13 mouse cellular contexts compared by ENCODE assay signal in genomic region chr7:80188579-80189125, GRCm38 (mm10). TPM values are rescaled to one million over a fixed set of nuclear protein-coding genes. Genes with fewer than 3 reads are reported as not detected.
DNase-seq lines count a peak whose midpoint lies in the region; ATAC-seq and TF ChIP-seq lines count a peak whose summit lies in the region.
"Had no signal": no experiment of that assay in that cellular context is flagged by ENCODE, and none has a peak within 500 bp of the region (broad histone marks: within the 10 kb centered on the region; RNA-seq: fewer than 3 reads in every experiment).

No protein-coding gene starts in this region.

- no peak for TF ChIP-seq POLR2A in myocyte (IDR thresholded peaks at IDR 0.05; ENCODE audit: insufficient read length, low read depth)

- peak overlapping the region; percentile 36; the same call in 1 of the 2 replicates for H3K27ac ChIP-seq in intestine, embryonic 14.5 days (ENCODE audit: low read depth)
- no peak overlapping the region for H3K27ac ChIP-seq in intestine, postnatal 0 days (ENCODE audit: low read depth, low read length)
- peak overlapping the region; percentile 48 for H3K27ac ChIP-seq in hindbrain, embryonic 12.5 days

- H3K4me3 ChIP-seq in intestine, embryonic 14.5 days (ENCODE audit: low read depth, low read length), result no peak overlapping the region
- no peak overlapping the region for H3K4me3 ChIP-seq in intestine, postnatal 0 days (ENCODE audit: low read depth, low read length)
- H3K4me3 ChIP-seq in hindbrain, embryonic 12.5 days, result no peak overlapping the region
- no peak overlapping the region for H3K4me3 ChIP-seq in myocyte

- ATAC-seq in intestine, embryonic 14.5 days (replicated peaks; ENCODE audit: low FRiP score, low TSS enrichment, low read depth), result no peak
- ATAC-seq in intestine, postnatal 0 days, result no peak
- ATAC-seq in hindbrain, embryonic 12.5 days (ENCODE audit: low FRiP score), result no peak
- ATAC-seq: activated CD4-positive, CD25-positive, alpha-beta regulatory T cell, adult 4 months had no signal

- H3K27me3 ChIP-seq in intestine, embryonic 14.5 days (replicated peaks; ENCODE audit: control insufficient read depth, insufficient read depth, low read length), result no peaks in the 10 kb centered on the region
- no peaks in the 10 kb centered on the region for H3K27me3 ChIP-seq in intestine, postnatal 0 days (replicated peaks; ENCODE audit: control insufficient read depth, insufficient read depth, low read length)
- no peaks in the 10 kb centered on the region for H3K27me3 ChIP-seq in hindbrain, embryonic 12.5 days
- H3K27me3 ChIP-seq in myocyte (ENCODE audit: control insufficient read depth, insufficient read depth, insufficient read length), result no peaks in the 10 kb centered on the region

- no peaks in the 10 kb centered on the region for H3K36me3 ChIP-seq in intestine, embryonic 14.5 days (ENCODE audit: control insufficient read depth, insufficient read depth, low read length)
- no peaks in the 10 kb centered on the region for H3K36me3 ChIP-seq in intestine, postnatal 0 days (ENCODE audit: control insufficient read depth, insufficient read depth)
- H3K36me3 ChIP-seq in hindbrain, embryonic 12.5 days, result no peaks in the 10 kb centered on the region
- H3K36me3 ChIP-seq in myocyte (ENCODE audit: control insufficient read depth, insufficient read depth), result no peaks in the 10 kb centered on the region

- TF ChIP-seq CTCF in intestine, postnatal 0 days (IDR thresholded peaks at IDR 0.05; ENCODE audit: low read depth), result no peak

- no peak overlapping the region for H3K9ac ChIP-seq in intestine, embryonic 14.5 days (ENCODE audit: low read length)
- no peak overlapping the region for H3K9ac ChIP-seq in intestine, postnatal 0 days (ENCODE audit: low read depth, low read length)
- H3K9ac ChIP-seq in hindbrain, embryonic 12.5 days, result 0 out of 2 replicates have a peak overlapping the region, but pooled peaks have one; percentile 36

- peaks cover 46% of the 10 kb centered on the region for H3K79me2 ChIP-seq in myocyte (ENCODE audit: control insufficient read depth, insufficient read depth)

- H3K9me3 ChIP-seq in intestine, embryonic 14.5 days (ENCODE audit: control insufficient read depth, low read length), result no peaks in the 10 kb centered on the region
- H3K9me3 ChIP-seq in intestine, postnatal 0 days (ENCODE audit: control insufficient read depth), result no peaks in the 10 kb centered on the region
- H3K9me3 ChIP-seq in hindbrain, embryonic 12.5 days (replicated peaks), result no peaks in the 10 kb centered on the region

- no peak for DNase-seq in intestine, embryonic 14.5 days (ENCODE audit: low spot score)
- DNase-seq in ZHBTc4 (ENCODE audit: low read depth, low spot score), result peak; percentile 95
- no peak for DNase-seq in testis, postnatal 14 days (ENCODE audit: low spot score)
- no peak for DNase-seq in frontal cortex, postnatal 36 days (ENCODE audit: low spot score in 2 of 2)
- DNase-seq in cerebellum, postnatal 25 days, result no peak
- DNase-seq: B cell, adult 2 months; cerebellum, adult 11-12 months; lung, postnatal 36 days; thymus, adult 18-20 months had no signal

- WGBS in intestine, embryonic 14.5 days, result 88% methylated on average over 2 of the region's 2 CpGs
- WGBS in intestine, postnatal 0 days, result 82% methylated on average over 2 of the region's 2 CpGs
- WGBS in hindbrain, embryonic 12.5 days, result 66% methylated on average over 2 of the region's 2 CpGs

- H3ac ChIP-seq in myocyte (ENCODE audit: control insufficient read depth, insufficient read length), result no peak overlapping the region

- no peak overlapping the region for H3K4me2 ChIP-seq in intestine, embryonic 14.5 days (ENCODE audit: low read length)
- H3K4me2 ChIP-seq in intestine, postnatal 0 days (replicated peaks; ENCODE audit: low read depth), result no peak overlapping the region
- H3K4me2 ChIP-seq in hindbrain, embryonic 12.5 days (replicated peaks), result no peak overlapping the region
- peak overlapping the region; percentile 98 for H3K4me2 ChIP-seq in myocyte (ENCODE audit: low read depth)

- H3K4me1 ChIP-seq in intestine, embryonic 14.5 days (replicated peaks; ENCODE audit: control insufficient read depth, insufficient read depth, low read length), result peaks cover 46% of the 10 kb centered on the region
- H3K4me1 ChIP-seq in intestine, postnatal 0 days (replicated peaks; ENCODE audit: control insufficient read depth, insufficient read depth, low read length), result peaks cover 29% of the 10 kb centered on the region
- H3K4me1 ChIP-seq in hindbrain, embryonic 12.5 days, result peaks cover 58% of the 10 kb centered on the region

TF ChIP-seq in myocyte, 11 proteins besides CTCF, POLR2A, EP300 and RAD21:
- TF ChIP-seq CEBPB (IDR thresholded peaks at IDR 0.05; ENCODE audit: insufficient read depth, poor library complexity, severe bottlenecking), result no peak
- TF ChIP-seq SRF (IDR thresholded peaks at IDR 0.05; ENCODE audit: control insufficient read depth, insufficient read length, low read depth), result no peak
- TF ChIP-seq MAX (IDR thresholded peaks at IDR 0.05; ENCODE audit: low read depth), result no peak
- TF ChIP-seq TCF12 (IDR thresholded peaks at IDR 0.05; ENCODE audit: insufficient read depth, poor library complexity, severe bottlenecking), result no peak
- no peak for TF ChIP-seq POLR2AphosphoS2 (IDR thresholded peaks at IDR 0.05; ENCODE audit: insufficient read length, low read depth)
- no peak for TF ChIP-seq USF1 (IDR thresholded peaks at IDR 0.05; ENCODE audit: low read depth)
- TF ChIP-seq E2F4 (IDR thresholded peaks at IDR 0.05; ENCODE audit: insufficient read depth), result no peak
- no peak for TF ChIP-seq MYOD1 (IDR thresholded peaks at IDR 0.05; ENCODE audit: control insufficient read depth in 1 of 3, insufficient read length in 2 of 3, low read depth in 2 of 3)
- TF ChIP-seq TCF3 (IDR thresholded peaks at IDR 0.05; ENCODE audit: insufficient read length, low read depth), result no peak
- no peak for TF ChIP-seq REST (IDR thresholded peaks at IDR 0.05; ENCODE audit: insufficient read depth, insufficient read length)
- TF ChIP-seq MYOG (IDR thresholded peaks at IDR 0.05; ENCODE audit: control insufficient read depth in 1 of 3, insufficient read depth in 1 of 3, insufficient read length in 2 of 3, low read depth in 2 of 3), result no peak

RNA-seq across cellular contexts. Expression of gene Sema4b, which starts 2.0 kb away (rescaled TPM):
- 15.1 and 15.9 TPM in 2 replicates for polyA plus RNA-seq in intestine, embryonic 14.5 days (2014; fragmentation: Nextera tagmentation; extraction: Ambion mirVana)
- 23.1 and 25.1 TPM in 2 replicates for polyA plus RNA-seq in intestine, postnatal 0 days (2015; fragmentation: Nextera tagmentation; extraction: Ambion mirVana)
- polyA plus RNA-seq in hindbrain, embryonic 12.5 days (2016; fragmentation: Nextera tagmentation; extraction: Ambion mirVana), result 20.9 and 21.1 TPM in 2 replicates
- 11.4 TPM for polyA plus RNA-seq in myocyte (2012; fragmentation: generic; extraction: Trizol)

RNA-seq across cellular contexts. Expression of gene Cib1, which starts 44.0 kb away (rescaled TPM):
- 129 and 156 TPM in 2 replicates for polyA plus RNA-seq in intestine, embryonic 14.5 days (2014; fragmentation: Nextera tagmentation; extraction: Ambion mirVana)
- polyA plus RNA-seq in intestine, postnatal 0 days (2015; fragmentation: Nextera tagmentation; extraction: Ambion mirVana), result 526 and 531 TPM in 2 replicates
- polyA plus RNA-seq in hindbrain, embryonic 12.5 days (2016; fragmentation: Nextera tagmentation; extraction: Ambion mirVana), result 37.5 and 40.5 TPM in 2 replicates
- 98.7 TPM for polyA plus RNA-seq in myocyte (2012; fragmentation: generic; extraction: Trizol)

RNA-seq across cellular contexts. Expression of gene Gdpgp1, which starts 44.0 kb away (rescaled TPM):
- 4.4 and 4.5 TPM in 2 replicates for polyA plus RNA-seq in intestine, embryonic 14.5 days (2014; fragmentation: Nextera tagmentation; extraction: Ambion mirVana)
- 6.5 and 7.4 TPM in 2 replicates for polyA plus RNA-seq in intestine, postnatal 0 days (2015; fragmentation: Nextera tagmentation; extraction: Ambion mirVana)
- polyA plus RNA-seq in hindbrain, embryonic 12.5 days (2016; fragmentation: Nextera tagmentation; extraction: Ambion mirVana), result 4.6 and 4.9 TPM in 2 replicates
- polyA plus RNA-seq in myocyte (2012; fragmentation: generic; extraction: Trizol), result 0.91 TPM

RNA-seq across cellular contexts. Expression of gene Ttll13, which starts 57.5 kb away (rescaled TPM):
- polyA plus RNA-seq in intestine, embryonic 14.5 days (2014; fragmentation: Nextera tagmentation; extraction: Ambion mirVana), result 0.56 and 0.66 TPM in 2 replicates
- polyA plus RNA-seq in intestine, postnatal 0 days (2015; fragmentation: Nextera tagmentation; extraction: Ambion mirVana), result 0.77 and 1.3 TPM in 2 replicates
- polyA plus RNA-seq in hindbrain, embryonic 12.5 days (2016; fragmentation: Nextera tagmentation; extraction: Ambion mirVana), result 2.0 and 2.7 TPM in 2 replicates
- polyA plus RNA-seq in myocyte (2012; fragmentation: generic; extraction: Trizol), result 0.24 TPM
